Mouse (Mus musculus) right cerebral cortex, postnatal 36 days (tissue): ENCODE data around the gene B4galt5.
A peak's percentile ranks its signal among the peaks of the same experiment; 100 is the strongest.

Experiments used
- DNase-seq, 2 experiments: peaks; one replicate each; pipeline ENCODE4 v3.0.0; 2022; ENCODE audit warnings: low spot score in 2 of 2, mixed read lengths in 1 of 2

The B4galt5 gene

DNA sequence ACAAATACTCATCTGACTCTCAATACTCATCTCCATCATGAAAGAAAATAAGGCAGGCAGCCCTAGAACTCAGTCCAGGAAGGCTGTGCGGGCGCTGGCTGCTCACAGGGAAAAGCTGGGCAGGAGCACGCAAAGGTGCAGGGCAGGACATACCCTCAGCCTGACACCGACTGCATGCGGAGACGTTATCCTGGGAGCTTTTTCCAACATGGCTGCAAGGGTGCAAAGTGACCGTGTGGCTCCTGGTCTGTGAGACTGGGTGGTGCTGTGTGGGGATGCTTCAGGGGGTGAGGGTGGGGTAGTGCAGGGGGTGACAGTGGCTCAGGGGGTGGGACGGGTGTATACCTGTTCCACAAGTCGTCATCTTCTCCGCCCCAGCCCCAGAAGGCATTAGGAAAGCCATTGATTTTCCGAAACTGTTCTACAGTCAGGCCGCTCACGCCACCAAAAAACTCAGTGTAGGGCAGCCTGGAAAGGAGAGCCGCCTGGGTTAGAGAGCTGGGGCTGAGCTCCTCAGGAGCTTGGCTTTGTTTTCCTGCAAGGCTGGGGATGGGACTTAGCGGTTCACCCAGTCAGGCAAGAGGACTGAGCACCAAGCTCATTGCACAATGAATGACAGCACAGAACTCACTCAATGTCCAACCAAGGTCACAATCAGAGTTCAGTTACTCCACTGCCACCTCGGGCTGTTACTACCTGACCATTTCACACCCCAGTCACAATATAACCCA lies 44.2 kb downstream of the B4galt5 start:
- no peak for DNase-seq

DNA sequence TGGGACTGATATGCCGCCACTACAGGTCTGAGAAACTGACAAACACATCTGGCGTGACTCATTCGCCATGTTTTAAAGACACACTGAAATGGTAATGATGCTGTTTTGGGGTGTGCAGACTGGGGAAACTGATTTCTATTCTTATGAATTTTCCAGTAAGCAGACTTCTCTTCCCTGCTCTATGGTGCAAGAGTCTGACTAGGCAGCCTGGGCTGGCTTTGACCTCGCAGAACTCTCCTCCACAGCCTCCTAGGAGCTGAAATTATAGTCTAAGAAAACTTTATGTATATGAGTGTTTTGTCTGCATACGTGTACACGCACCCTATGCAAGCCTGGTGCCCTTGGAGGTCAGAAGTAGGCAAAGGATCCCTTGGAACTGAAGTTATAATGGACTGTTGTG lies 45.2 kb downstream of the B4galt5 start:
- no peak for DNase-seq

DNA sequence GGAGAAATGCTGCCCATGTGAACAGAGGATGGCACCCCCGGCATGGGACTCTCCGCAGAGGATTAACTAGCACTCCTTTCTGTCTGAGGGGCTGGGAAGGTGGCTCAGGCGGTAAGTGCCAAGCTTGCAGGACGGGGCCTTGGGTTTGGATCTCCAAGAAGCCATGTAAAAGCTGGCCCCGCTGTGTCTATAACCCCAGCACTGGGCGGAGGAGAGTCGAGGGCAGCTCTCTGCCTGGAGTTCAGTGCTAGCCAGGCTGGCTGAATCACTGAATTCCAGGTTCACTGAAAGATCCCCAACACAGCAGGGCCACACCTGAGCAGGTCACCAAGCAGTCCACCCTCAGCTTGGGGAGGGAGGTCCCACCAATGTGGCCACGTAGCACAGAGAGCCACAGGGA lies 45.8 kb downstream of the B4galt5 start:
- DNase-seq, result no peak

GRCm38 (mm10) chr2:167302641-167303040 lies 46.3 kb downstream of the B4galt5 start:
- DNase-seq, result no peak

DNA sequence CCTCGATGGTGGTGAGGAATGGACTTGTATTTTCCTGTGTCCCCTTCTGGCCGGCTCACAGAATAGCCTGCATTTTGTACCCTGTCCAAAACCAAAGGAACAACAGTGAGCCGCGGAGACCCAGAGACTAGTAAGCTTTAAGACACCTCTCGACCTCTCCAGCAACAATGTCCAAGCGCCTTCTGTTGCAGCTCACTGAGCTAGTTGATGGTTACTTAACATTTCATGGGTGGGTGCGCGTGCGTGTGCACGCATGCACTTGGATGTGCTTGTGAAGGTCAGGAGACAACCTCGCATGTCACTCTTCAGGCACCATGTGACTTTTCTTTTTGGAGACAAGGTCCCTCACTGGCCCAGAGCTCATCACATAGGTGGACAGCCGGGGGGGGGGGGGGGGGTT lies 47.0 kb downstream of the B4galt5 start:
- no peak for DNase-seq

DNA sequence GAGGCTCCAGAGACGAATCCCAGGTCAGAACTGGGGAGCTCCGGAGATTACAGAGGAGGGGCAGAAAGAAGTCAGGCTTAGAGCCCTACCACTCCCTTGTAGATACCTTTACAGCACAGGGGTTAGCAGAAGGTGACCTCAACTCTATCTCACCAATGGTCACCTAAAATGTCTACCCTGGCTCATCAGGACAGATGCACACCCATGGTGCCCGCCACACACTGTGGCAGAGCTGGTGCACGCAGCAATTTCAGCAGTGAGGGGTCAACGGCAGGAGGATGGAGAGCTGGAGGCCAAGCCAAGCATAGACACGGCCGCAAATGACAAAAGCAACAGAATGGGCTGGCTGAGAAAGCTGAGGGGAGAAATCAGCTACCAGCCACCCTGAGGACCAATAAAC lies 47.4 kb downstream of the B4galt5 start:
- DNase-seq, result no peak

DNA sequence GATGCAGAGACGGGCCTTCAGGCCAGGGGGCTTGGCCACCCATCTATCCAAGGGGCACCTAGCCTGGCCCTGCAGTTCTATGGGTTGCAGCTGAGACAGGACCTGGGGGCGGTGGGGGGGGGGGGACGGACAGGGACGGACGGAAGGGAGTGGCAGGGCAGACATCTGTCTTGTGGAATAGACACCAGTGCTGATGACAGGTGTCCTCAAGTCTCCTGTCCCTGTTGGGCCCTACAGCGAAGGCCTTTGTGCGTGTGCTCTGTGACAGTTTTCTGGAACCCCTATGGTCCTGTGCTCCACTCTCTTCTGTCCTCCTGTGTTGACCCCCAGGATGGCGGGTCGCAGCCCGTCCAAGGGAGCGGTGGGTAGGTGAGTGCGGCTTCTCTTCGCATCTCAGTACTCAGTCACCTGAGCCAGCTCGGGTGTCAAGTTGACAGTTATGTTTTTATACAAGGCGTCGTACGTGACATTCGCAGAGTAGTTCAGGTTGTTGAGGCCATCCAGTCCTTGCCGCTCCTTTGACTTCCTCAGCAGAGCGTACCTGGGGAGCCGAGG lies 48.0 kb downstream of the B4galt5 start:
- no peak for DNase-seq

- DNase-seq, result no peak
Measured at GRCm38 (mm10) chr2:167299861-167300667, 48.9 kb downstream of the B4galt5 start.

DNA sequence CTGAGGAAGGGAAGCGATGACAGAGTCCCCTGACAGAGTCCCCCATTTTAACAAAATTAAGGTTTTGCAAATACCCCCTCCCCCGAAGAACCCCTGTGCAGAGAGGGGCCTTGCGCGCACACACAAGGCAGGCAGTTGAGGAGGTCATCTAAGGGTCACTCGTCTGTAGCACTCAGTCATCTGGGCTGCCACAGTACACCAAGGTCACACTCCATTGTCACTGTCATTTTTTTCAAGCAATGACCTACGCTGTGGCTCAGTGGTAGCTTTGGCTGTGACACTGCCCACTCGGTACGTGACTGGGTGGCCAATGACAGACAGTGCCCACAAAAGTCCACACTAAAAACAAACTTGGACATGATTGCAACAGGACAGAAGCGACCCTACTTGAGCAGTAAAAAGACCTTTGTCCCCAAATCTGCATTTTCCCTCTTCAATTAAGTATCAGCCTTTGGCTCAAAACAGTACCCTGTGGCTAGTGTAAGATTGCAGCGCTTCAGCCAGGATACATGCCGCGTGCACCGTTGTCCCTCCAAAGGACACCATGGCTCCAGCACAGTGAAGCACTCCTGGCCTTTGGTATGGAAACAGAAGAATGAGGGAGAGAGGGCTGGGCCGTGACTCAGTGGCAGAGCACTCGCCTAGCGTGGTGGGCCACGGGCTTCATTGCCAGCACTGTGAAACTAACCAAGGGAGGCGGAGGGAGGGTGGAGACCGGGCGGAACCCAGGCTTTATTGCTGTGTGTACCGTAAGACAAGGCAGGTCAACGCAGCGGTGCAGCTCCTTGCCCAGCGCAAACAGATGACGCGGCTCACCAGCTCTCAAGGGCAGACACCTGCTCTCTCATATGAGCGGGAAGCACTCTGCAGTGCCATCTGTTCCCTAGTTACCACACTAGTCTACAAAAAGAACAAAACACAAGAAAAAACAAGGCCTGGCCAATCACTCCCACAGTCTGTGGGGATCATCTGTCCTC lies 50.0 kb downstream of the B4galt5 start:
- DNase-seq, result peak; percentile 68 to 75

GRCm38 (mm10) chr2:167297985-167298384 lies 51.0 kb downstream of the B4galt5 start:
- DNase-seq, result no peak

DNA sequence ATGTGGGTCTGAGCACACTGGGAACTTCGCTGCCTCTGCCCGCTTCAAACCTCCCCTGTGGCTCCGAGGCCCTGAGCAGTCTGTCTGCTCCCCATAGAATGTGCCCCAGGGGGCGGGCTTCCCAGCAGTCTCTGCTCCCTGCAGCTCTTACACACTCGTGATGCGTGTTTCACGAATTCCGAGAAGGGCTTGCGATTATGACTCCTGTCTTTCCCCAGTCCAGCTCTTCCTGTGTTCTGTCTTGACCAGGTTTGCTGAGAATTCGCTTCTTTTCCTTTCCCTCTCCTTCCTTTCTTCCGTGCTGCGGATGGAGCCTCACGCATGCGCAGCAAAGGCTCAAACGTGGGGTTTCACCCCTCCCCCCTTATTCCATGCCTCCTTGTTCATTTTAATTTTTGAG lies 54.1 kb downstream of the B4galt5 start:
- no peak for DNase-seq

DNA sequence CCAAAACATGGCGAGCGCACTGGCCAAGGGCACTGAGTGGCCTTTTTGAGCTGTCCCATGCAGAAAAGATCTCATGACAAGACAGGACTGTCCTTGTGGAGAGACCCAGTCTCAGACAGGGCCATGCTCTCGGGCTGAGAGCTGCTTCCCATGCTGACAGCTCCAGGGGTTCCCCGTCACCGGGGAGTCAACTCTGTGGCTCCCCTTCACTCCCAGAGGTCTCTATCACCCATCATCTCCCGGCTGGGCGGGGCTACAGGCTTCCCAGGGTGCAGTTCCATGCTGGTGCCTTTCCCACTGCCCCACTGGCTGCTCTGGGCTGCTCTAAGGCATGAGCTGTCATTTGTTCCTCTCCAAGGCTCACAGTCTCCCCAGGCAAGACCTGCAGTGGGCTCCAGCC lies 54.8 kb downstream of the B4galt5 start:
- DNase-seq, result no peak

- DNase-seq, result no peak
Measured at GRCm38 (mm10) chr2:167293289-167294085, 55.5 kb downstream of the B4galt5 start.

DNA sequence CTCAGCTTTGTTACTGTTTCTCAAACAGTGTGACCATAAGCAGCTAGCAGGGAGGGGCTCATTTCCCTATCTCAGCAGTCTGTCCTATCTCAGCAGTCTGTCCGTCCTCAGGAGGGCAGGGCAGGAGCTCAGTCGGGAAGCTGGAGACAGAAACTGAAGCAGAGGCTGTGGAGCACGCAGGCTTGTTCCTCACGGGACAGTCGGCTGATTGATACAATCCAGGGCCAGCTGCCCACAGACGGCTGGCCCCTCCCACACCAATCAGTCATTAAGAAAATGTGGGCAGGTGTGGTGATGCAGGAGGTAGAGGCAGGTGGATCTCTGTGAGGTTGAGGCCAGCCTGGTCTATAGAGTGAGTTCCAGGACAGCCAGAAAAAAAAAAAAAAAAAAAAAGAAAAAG lies 56.1 kb downstream of the B4galt5 start:
- DNase-seq, result no peak

- DNase-seq, result no peak
Measured at GRCm38 (mm10) chr2:167292151-167292591, 56.8 kb downstream of the B4galt5 start.

DNA sequence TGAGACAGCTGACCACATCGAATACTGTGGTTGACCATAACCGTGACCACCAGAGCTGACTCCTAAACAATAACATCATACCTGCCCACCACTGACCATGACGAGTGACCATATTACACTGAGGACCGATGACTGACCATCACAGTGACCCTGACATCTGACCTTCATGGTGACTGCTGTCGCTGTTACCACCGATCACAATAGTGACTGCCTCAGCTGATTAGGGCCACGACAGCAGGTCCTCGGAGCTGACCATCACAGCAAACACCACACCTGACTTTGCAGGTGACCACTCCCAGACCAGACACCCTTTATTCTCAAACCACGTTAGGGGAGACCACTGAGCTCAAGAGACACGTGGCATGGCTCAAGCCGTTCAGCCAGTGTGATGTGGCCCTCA lies 57.3 kb downstream of the B4galt5 start:
- no peak for DNase-seq

DNA sequence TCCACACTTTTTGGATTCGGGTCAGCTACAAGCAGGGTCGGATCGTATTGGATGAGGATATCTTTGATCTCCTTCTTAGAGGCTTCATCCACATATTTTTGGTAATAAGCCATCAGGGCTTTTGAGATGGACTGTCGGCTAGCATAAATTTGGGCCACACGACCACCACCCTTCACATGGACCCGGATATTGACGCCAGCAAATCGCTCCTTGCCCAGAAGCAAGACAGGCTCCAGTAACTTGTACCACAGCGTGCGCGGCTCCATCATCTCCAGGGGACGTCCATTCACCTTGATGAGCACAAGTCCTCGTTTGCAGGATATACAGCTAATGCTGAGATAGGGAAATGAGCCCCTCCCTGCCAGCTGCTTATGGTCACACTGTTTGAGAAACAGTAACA lies 67.5 kb downstream of the B4galt5 start:
- DNase-seq, result no peak

DNA sequence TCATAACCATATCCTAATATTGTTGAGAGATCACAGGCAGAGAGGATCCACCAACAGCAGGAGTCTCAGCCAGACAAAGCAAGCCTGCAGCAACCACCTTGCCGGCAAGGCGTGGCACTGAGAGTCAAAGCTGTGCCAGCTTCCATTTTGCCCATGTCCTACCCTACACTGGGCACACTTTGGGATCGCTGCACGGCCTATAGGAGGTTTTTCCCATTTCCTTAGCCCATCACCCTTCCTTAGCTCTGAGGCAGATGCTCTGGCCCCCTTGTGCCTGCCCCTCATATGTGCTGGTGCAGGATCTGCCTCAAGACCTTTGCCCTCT lies 68.0 kb downstream of the B4galt5 start:
- no peak for DNase-seq

DNA sequence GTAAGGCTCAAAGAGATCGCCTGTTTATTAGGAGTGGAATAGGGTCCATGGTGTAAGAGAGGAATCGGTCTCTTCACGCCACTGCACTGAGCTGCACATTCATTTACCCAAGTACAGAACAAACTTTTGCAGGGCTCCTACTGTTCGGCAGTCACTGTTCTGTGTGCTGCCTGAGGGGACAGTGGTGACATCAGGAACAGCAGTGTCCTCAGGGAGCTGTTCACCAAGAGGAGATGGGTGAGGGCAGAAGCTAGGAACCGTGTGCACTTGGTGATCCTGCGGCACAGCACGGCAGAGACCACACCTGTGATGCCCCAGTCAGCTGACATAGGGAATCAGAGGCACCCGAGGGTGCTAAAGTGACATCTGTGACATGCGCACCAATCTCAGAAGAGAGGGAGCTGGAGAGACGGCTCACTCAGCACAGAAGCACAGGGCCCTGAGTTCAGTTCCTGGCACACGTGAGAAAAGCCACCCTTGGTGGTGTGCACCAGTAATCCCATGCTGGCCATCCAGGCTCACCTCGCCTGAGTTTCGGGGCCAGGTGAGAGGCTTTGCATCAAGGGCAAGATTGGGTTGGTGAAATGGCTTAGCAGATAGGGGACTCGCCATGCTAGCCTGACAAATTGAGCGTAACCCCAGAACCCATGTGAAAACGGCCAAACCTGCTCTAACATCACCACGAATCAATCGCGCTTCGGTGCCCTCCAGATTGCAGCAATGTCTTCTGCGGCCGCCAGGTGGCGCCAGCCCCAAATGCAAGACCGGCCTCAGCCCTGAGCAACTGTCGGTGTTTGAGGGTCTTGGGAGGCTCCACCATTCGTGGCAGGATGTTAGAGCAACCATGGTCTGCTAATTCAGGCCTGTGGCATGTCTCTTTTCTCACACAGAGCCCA lies 68.6 kb downstream of the B4galt5 start:
- peak; percentile 43 to 57 for DNase-seq
